Mouse (Mus musculus): Measurements from ENCODE around the gene Chrm3. TPM values are rescaled to one million over a fixed set of nuclear protein-coding genes. Genes with fewer than 3 reads are reported as not detected.

Chrm3 gene
- polyA plus RNA-seq, 1 experiment, result not detected

GRCm38 (mm10) chr13:10244243-10244998, 116.2 kb downstream of the Chrm3 start:
- H3K36me3 ChIP-seq (ENCODE audit: control insufficient read depth, insufficient read depth), result no peaks in the 10 kb centered on the region
- TF ChIP-seq USF1 (IDR thresholded peaks at IDR 0.05; ENCODE audit: low read depth) (no peak), TCF12 (IDR thresholded peaks at IDR 0.05; ENCODE audit: insufficient read depth, poor library complexity, severe bottlenecking) (no peak), SRF (IDR thresholded peaks at IDR 0.05; ENCODE audit: control insufficient read depth, insufficient read length, low read depth) (no peak), POLR2A (IDR thresholded peaks at IDR 0.05; ENCODE audit: insufficient read length, low read depth) (no peak), CEBPB (IDR thresholded peaks at IDR 0.05; ENCODE audit: insufficient read depth, poor library complexity, severe bottlenecking) (no peak), E2F4 (IDR thresholded peaks at IDR 0.05; ENCODE audit: insufficient read depth) (no peak), MYOG (IDR thresholded peaks at IDR 0.05; ENCODE audit: control insufficient read depth in 1 of 3, insufficient read depth in 1 of 3, insufficient read length in 2 of 3, low read depth in 2 of 3) (no peak), MAX (IDR thresholded peaks at IDR 0.05; ENCODE audit: low read depth) (no peak), REST (IDR thresholded peaks at IDR 0.05; ENCODE audit: insufficient read depth, insufficient read length) (no peak), TCF3 (IDR thresholded peaks at IDR 0.05; ENCODE audit: insufficient read length, low read depth) (no peak), MYOD1 (IDR thresholded peaks at IDR 0.05; ENCODE audit: control insufficient read depth in 1 of 3, insufficient read length in 2 of 3, low read depth in 2 of 3) (no peak), POLR2AphosphoS2 (IDR thresholded peaks at IDR 0.05; ENCODE audit: insufficient read length, low read depth) (no peak)

DNA sequence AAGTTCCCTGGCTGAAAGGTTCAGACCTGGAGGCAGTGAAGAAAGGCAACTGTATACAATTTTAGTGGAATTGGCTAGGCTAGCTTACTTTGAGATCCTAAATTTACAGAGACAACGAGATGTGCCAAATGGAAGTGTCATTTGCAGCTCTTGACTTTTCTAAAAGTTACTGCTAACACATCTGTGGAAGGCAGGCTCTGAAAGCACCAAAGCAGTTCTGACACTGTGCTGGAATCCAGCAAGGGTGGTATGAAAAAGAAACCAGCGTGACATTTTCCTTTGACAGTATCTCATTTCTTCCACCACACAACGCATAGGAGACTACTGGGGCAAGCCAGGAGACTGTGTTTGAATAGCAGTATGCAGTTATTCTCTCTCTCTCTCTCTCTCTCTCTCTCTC, 120.4 kb downstream of the Chrm3 start:
- Histone ChIP-seq H3K4me3 (no peak overlapping the region), H3K27me3 (ENCODE audit: control insufficient read depth, insufficient read depth, insufficient read length) (no peaks in the 10 kb centered on the region), H3K4me2 (ENCODE audit: low read depth) (no peak overlapping the region), H3ac (ENCODE audit: control insufficient read depth, insufficient read length) (no peak overlapping the region), H3K36me3 (ENCODE audit: control insufficient read depth, insufficient read depth) (no peaks in the 10 kb centered on the region), H3K79me2 (ENCODE audit: control insufficient read depth, insufficient read depth) (no peaks in the 10 kb centered on the region)
- TF ChIP-seq POLR2A (IDR thresholded peaks at IDR 0.05; ENCODE audit: insufficient read length, low read depth), result no peak
- TF ChIP-seq POLR2AphosphoS2 (IDR thresholded peaks at IDR 0.05; ENCODE audit: insufficient read length, low read depth), result no peak
- no peak for TF ChIP-seq CEBPB (IDR thresholded peaks at IDR 0.05; ENCODE audit: insufficient read depth, poor library complexity, severe bottlenecking)
- no peak for TF ChIP-seq MYOD1 (IDR thresholded peaks at IDR 0.05; ENCODE audit: control insufficient read depth in 1 of 3, insufficient read length in 2 of 3, low read depth in 2 of 3)
- no peak for TF ChIP-seq MYOG (IDR thresholded peaks at IDR 0.05; ENCODE audit: control insufficient read depth in 1 of 3, insufficient read depth in 1 of 3, insufficient read length in 2 of 3, low read depth in 2 of 3)
- no peak for TF ChIP-seq TCF3 (IDR thresholded peaks at IDR 0.05; ENCODE audit: insufficient read length, low read depth)
- TF ChIP-seq REST (IDR thresholded peaks at IDR 0.05; ENCODE audit: insufficient read depth, insufficient read length), result no peak
- TF ChIP-seq USF1 (IDR thresholded peaks at IDR 0.05; ENCODE audit: low read depth), result no peak
- TF ChIP-seq E2F4 (IDR thresholded peaks at IDR 0.05; ENCODE audit: insufficient read depth), result no peak
- no peak for TF ChIP-seq MAX (IDR thresholded peaks at IDR 0.05; ENCODE audit: low read depth)
- no peak for TF ChIP-seq SRF (IDR thresholded peaks at IDR 0.05; ENCODE audit: control insufficient read depth, insufficient read length, low read depth)
- TF ChIP-seq TCF12 (IDR thresholded peaks at IDR 0.05; ENCODE audit: insufficient read depth, poor library complexity, severe bottlenecking), result no peak

More at GRCm38 (mm10) chr13:10244243-10244998, 116.2 kb downstream of the Chrm3 start:
- Histone ChIP-seq H3ac (ENCODE audit: control insufficient read depth, insufficient read length) (no peak overlapping the region), H3K4me3 (no peak overlapping the region), H3K79me2 (ENCODE audit: control insufficient read depth, insufficient read depth) (no peaks in the 10 kb centered on the region), H3K4me2 (ENCODE audit: low read depth) (no peak overlapping the region), H3K27me3 (ENCODE audit: control insufficient read depth, insufficient read depth, insufficient read length) (no peaks in the 10 kb centered on the region)

DNA sequence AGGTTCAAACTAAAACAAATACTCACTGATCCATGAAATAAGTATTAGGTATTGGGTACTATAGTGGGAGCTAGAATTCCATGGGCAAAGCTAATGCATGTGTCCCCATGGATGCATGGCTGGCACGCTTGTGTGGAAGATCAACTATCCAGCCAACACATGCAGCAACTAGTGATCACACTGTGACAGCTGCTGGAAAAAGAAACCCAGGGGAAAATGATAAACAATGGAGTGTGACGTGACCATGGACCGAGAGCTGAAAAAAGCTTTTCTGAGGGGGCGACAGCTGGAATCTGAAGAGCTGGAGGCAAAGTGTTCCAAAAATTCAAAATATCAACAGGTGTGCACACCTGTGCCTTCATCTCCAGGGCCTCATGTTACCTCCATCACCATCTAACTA, 120.8 kb downstream of the Chrm3 start:
- no peaks in the 10 kb centered on the region for H3K79me2 ChIP-seq (ENCODE audit: control insufficient read depth, insufficient read depth)
- no peaks in the 10 kb centered on the region for H3K36me3 ChIP-seq (ENCODE audit: control insufficient read depth, insufficient read depth)
- H3K27me3 ChIP-seq (ENCODE audit: control insufficient read depth, insufficient read depth, insufficient read length), result no peaks in the 10 kb centered on the region
- H3K4me2 ChIP-seq (ENCODE audit: low read depth), result no peak overlapping the region
- no peak overlapping the region for H3ac ChIP-seq (ENCODE audit: control insufficient read depth, insufficient read length)
- peak in 1 of 3 experiments; percentile 4 for TF ChIP-seq MYOD1 (IDR thresholded peaks at IDR 0.05; ENCODE audit: control insufficient read depth in 1 of 3, insufficient read length in 2 of 3, low read depth in 2 of 3)
- no peak for TF ChIP-seq MAX (IDR thresholded peaks at IDR 0.05; ENCODE audit: low read depth)
- no peak for TF ChIP-seq REST (IDR thresholded peaks at IDR 0.05; ENCODE audit: insufficient read depth, insufficient read length)
- no peak for TF ChIP-seq TCF12 (IDR thresholded peaks at IDR 0.05; ENCODE audit: insufficient read depth, poor library complexity, severe bottlenecking)
- no peak for TF ChIP-seq MYOG (IDR thresholded peaks at IDR 0.05; ENCODE audit: control insufficient read depth in 1 of 3, insufficient read depth in 1 of 3, insufficient read length in 2 of 3, low read depth in 2 of 3)
- TF ChIP-seq E2F4 (IDR thresholded peaks at IDR 0.05; ENCODE audit: insufficient read depth), result no peak
- TF ChIP-seq POLR2AphosphoS2 (IDR thresholded peaks at IDR 0.05; ENCODE audit: insufficient read length, low read depth), result no peak
- no peak overlapping the region for H3K4me3 ChIP-seq

DNA sequence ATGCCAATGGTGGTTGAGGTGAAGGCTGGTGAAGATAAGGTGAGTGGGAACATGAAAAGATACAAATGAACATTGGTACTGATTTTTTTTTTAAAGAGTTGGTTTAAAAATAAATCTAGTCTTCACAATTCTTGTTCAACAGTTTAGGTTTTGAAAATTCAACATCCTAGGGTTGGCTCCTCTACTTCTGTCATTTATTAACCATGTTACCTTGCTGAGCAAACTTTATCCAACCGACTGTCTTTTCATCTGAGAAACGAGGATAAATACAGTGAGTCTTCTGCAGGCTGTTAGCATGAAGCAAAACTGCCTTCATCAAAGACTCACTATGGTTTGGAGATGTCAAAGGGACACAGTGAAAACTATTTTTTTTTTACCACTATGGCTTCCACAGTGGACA, 123.0 kb downstream of the Chrm3 start:
- Histone ChIP-seq H3ac (ENCODE audit: control insufficient read depth, insufficient read length) (no peak overlapping the region), H3K4me3 (no peak overlapping the region), H3K27me3 (ENCODE audit: control insufficient read depth, insufficient read depth, insufficient read length) (no peaks in the 10 kb centered on the region), H3K36me3 (ENCODE audit: control insufficient read depth, insufficient read depth) (no peaks in the 10 kb centered on the region), H3K79me2 (ENCODE audit: control insufficient read depth, insufficient read depth) (no peaks in the 10 kb centered on the region), H3K4me2 (ENCODE audit: low read depth) (no peak overlapping the region)
- TF ChIP-seq MYOD1 (IDR thresholded peaks at IDR 0.05; ENCODE audit: control insufficient read depth in 1 of 3, insufficient read length in 2 of 3, low read depth in 2 of 3) (no peak), POLR2A (IDR thresholded peaks at IDR 0.05; ENCODE audit: insufficient read length, low read depth) (no peak), E2F4 (IDR thresholded peaks at IDR 0.05; ENCODE audit: insufficient read depth) (no peak), REST (IDR thresholded peaks at IDR 0.05; ENCODE audit: insufficient read depth, insufficient read length) (no peak), MYOG (IDR thresholded peaks at IDR 0.05; ENCODE audit: control insufficient read depth in 1 of 3, insufficient read depth in 1 of 3, insufficient read length in 2 of 3, low read depth in 2 of 3) (no peak), TCF12 (IDR thresholded peaks at IDR 0.05; ENCODE audit: insufficient read depth, poor library complexity, severe bottlenecking) (no peak), SRF (IDR thresholded peaks at IDR 0.05; ENCODE audit: control insufficient read depth, insufficient read length, low read depth) (no peak), TCF3 (IDR thresholded peaks at IDR 0.05; ENCODE audit: insufficient read length, low read depth) (no peak), CEBPB (IDR thresholded peaks at IDR 0.05; ENCODE audit: insufficient read depth, poor library complexity, severe bottlenecking) (no peak), MAX (IDR thresholded peaks at IDR 0.05; ENCODE audit: low read depth) (no peak), POLR2AphosphoS2 (IDR thresholded peaks at IDR 0.05; ENCODE audit: insufficient read length, low read depth) (no peak), USF1 (IDR thresholded peaks at IDR 0.05; ENCODE audit: low read depth) (no peak)

Measured in myocyte (in vitro differentiated cells).